Mouse (Mus musculus) thymus, postnatal 0 days (tissue): ENCODE data around the gene Nisch. TPM values are rescaled to one million over a fixed set of nuclear protein-coding genes. Genes with fewer than 3 reads are reported as not detected.
A peak's percentile ranks its signal among the peaks of the same experiment; 100 is the strongest.

Source experiments
- DNase-seq: peaks from one replicate; pipeline ENCODE4 v3.0.0-alpha.2; 2015; ENCODE audit warnings: low spot score
- polyA plus RNA-seq: library from polyadenylated mRNA; unstranded; fragments of >200 nt; fragmentation: Nextera tagmentation; extraction: Ambion mirVana; gene quantifications from 2 replicates; pipeline ENCODE4 v1.2.1, GENCODE M21; 2015

The Nisch gene
- polyA plus RNA-seq, 1 experiment from 2014 or later, result 144 TPM

- no peak for DNase-seq
Measured at GRCm38 (mm10) chr14:31132031-31132430, 84.7 kb downstream of the Nisch start.

- peak; percentile 27 for DNase-seq
Measured at GRCm38 (mm10) chr14:31131272-31131821, 85.4 kb downstream of the Nisch start.

GRCm38 (mm10) chr14:31130236-31131220 is 86.2 kb downstream of the Nisch start, which contains the start of gene Nt5dc2:
Gene Nt5dc2 (plus strand): TSS chr14:31131053.
- peak; percentile 86 for DNase-seq

GRCm38 (mm10) chr14:31129326-31130235 is 87.2 kb downstream of the Nisch start:
- DNase-seq, result no peak

GRCm38 (mm10) chr14:31128826-31129219 is 87.9 kb downstream of the Nisch start, which contains the start of gene Smim4:
Gene Smim4 (minus strand): TSS chr14:31128956.
- peak; percentile 100 for DNase-seq

- DNase-seq, result peak; percentile 61
Measured at GRCm38 (mm10) chr14:31128101-31128825, 88.5 kb downstream of the Nisch start.

GRCm38 (mm10) chr14:31126826-31127225 is 89.9 kb downstream of the Nisch start:
- no peak for DNase-seq

GRCm38 (mm10) chr14:31125106-31126075 is 91.4 kb downstream of the Nisch start:
- DNase-seq, result no peak

Other genes starting within 250 kb of the Nisch start
- gene Glt8d1, start 215.5 kb downstream of the Nisch start, polyA plus RNA-seq, result 19.2 and 24.7 TPM in 2 replicates
- 469 and 501 TPM in 2 replicates for gene Spcs1, start 215.3 kb downstream of the Nisch start, polyA plus RNA-seq
- 103 and 128 TPM in 2 replicates for gene Pbrm1, start 197.8 kb downstream of the Nisch start, polyA plus RNA-seq
- 141 and 143 TPM in 2 replicates for gene Gnl3, start 197.8 kb downstream of the Nisch start, polyA plus RNA-seq
- gene Smim4, start 88.0 kb downstream of the Nisch start, polyA plus RNA-seq, result 244 and 262 TPM in 2 replicates
- 111 and 116 TPM in 2 replicates for gene Nt5dc2, start 85.9 kb downstream of the Nisch start, polyA plus RNA-seq
- 8.0 and 8.8 TPM in 2 replicates for gene Stab1, start 48.3 kb downstream of the Nisch start, polyA plus RNA-seq
- 5.0 and 5.7 TPM in 2 replicates for gene Tnnc1, start 8.6 kb downstream of the Nisch start, polyA plus RNA-seq
- gene Sema3g, start 914 bp upstream of the Nisch start, polyA plus RNA-seq, result 0.27 and 0.30 TPM in 2 replicates
- 18.6 and 21.5 TPM in 2 replicates for gene Phf7, start 34.4 kb upstream of the Nisch start, polyA plus RNA-seq
- gene Bap1, start 34.5 kb upstream of the Nisch start, polyA plus RNA-seq, result 63.0 and 66.5 TPM in 2 replicates
- gene Dnah1, start 107.0 kb upstream of the Nisch start, polyA plus RNA-seq, result 0.22 and 0.31 TPM in 2 replicates
- 33.8 and 34.9 TPM in 2 replicates for gene Capn7, start 119.7 kb upstream of the Nisch start, polyA plus RNA-seq
- gene Sh3bp5, start 219.1 kb upstream of the Nisch start, polyA plus RNA-seq, result 20.3 and 20.7 TPM in 2 replicates